Mouse (Mus musculus) layer of hippocampus, adult 6 months (tissue): ENCODE results near the gene Olfr715. TPM values are rescaled to one million over a fixed set of nuclear protein-coding genes. Genes with fewer than 3 reads are reported as not detected.

Source experiments
- long read RNA-seq, 2 experiments: library from polyadenylated mRNA; unstranded; transcript quantifications; one replicate each; pipeline ENCODE4 v2.0.0; 2019 to 2020
- polyA plus RNA-seq: library from polyadenylated mRNA; unstranded; fragments of <200 nt; fragmentation: Nextera tagmentation; gene quantifications from 2 replicates; pipeline ENCODE4 v1.2.3, GENCODE M21; 2021

Gene Olfr715
- polyA plus RNA-seq = not detected in 2 replicates
- long read RNA-seq, experiment 1 = 0 reads
- long read RNA-seq, experiment 2 = 0 reads

DNA sequence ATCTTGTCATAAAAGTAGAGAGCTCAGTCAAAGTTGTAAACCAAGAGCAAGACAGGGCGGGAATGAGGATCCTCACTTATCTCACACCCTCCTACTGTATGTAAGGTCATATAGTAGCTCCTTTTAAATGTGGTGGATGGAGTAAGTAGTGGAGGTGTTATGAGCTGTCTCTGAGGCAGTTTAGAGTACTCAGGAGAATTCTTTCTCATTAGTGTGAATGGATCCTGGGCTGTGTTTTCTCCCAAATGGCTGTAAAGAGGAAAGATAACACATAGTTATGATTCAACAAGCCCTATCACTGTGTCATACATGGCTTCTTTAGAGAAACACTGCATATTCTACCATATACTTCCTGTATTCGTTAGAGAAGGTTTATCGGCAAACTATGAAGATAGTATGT lies at the start of gene Olfr715:
Gene Olfr715, minus strand, starts transcription at position 101 of the 400 bp plus-strand sequence.

DNA sequence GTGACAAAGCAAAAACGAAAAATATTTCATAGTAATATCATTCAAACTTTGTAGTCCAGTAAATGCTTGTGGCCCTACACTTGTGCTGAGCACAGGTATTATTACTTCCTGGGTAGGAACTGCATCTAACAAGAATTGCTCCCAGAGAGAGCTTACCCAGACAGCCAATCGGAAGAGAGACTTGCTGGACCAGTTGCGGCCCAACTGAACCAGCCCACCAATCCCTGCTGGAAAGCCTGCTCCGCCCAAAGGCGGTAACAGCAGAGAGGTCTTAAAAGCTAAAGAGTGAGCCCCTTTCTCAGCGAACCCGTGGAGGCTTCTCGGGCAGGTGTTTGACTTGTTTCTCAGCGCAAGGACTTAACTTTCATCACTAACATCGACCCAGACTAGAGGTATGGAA lies 35.8 kb upstream of the Olfr715 start, which contains the start of gene Nlrp14:
Gene Nlrp14, plus strand, starts transcription at position 301 of the 400 bp plus-strand sequence.

DNA sequence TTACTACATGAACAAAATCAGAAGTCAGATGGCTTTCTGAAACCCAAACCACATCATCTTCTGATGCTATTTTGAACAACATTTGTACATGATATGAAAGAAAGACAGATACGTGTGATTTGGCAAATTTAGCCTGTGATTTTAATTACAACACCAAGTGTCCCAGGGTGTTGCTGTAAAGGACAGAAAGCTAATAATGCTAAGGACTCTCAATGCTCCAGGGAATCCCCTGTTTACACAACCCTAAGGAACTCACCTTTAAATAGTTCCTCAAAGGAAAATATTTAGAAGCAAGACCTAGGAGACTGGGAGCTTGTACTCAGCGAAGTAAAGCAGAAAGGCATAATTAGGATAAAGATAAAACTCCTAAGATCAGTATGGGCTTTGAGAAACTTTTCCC lies 7.1 kb upstream of the Olfr715 start, which contains the start of gene Olfr716:
Gene Olfr716, plus strand, starts transcription at position 301 of the 400 bp plus-strand sequence.

DNA sequence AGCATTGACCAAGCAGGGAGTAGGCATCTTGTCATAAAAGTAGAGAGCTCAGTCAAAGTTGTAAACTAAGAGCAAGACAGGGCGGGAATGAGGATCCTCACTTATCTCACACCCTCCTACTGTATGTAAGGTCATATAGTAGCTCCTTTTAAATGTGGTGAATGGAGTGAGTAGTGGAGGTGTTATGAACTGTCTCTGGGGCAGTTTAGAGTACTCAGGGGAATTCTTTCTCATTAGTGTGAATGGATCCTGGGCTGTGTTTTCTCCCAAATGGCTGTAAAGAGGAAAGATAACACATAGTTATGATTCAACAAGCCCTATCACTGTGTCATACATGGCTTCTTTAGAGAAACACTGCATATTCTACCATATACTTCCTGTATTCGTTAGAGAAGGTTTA lies 20.6 kb downstream of the Olfr715 start, which contains the start of gene Olfr715b:
Gene Olfr715b, minus strand, starts transcription at position 101 of the 400 bp plus-strand sequence.

DNA sequence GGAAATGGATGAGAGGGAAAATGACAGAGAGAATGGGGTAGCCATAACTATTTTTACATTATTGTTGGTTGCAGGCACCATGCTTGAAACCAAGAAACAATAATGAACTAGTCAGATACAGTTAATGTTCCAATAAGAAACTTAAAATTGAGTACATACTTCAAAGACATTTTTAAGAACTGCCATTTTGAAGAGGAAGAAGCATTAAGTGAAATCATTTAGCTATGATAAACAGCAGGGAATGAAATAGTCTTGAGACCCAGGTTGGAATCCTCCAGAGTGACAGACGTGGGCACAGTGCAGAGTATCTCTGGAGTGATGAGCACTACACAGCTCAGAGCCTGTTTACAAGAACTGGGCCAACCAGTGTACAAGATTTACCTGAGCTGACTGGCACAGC lies 38.0 kb downstream of the Olfr715 start, which contains the start of gene Olfr17:
Gene Olfr17, plus strand, starts transcription at position 301 of the 400 bp plus-strand sequence.

Other genes with a start within 250 kb of the Olfr715 start
- gene Olfr706, start 242.9 kb downstream of the Olfr715 start, polyA plus RNA-seq = not detected in 2 replicates
- not detected in 2 replicates for gene Olfr707, start 229.8 kb downstream of the Olfr715 start, polyA plus RNA-seq
- gene Olfr1532-ps1, start 223.1 kb downstream of the Olfr715 start, polyA plus RNA-seq = not detected in 2 replicates
- gene Olfr709-ps1, start 198.9 kb downstream of the Olfr715 start, polyA plus RNA-seq = not detected in 2 replicates
- not detected in 2 replicates for gene Olfr710, start 182.8 kb downstream of the Olfr715 start, polyA plus RNA-seq
- not detected in 2 replicates for gene Olfr6, start 167.1 kb downstream of the Olfr715 start, polyA plus RNA-seq
- not detected in 2 replicates for gene Olfr711, start 155.6 kb downstream of the Olfr715 start, polyA plus RNA-seq
- not detected in 2 replicates for gene Olfr2, start 125.0 kb downstream of the Olfr715 start, polyA plus RNA-seq
- not detected in 2 replicates for gene Olfr713, start 99.9 kb downstream of the Olfr715 start, polyA plus RNA-seq
- not detected in 2 replicates for gene Olfr714, start 60.1 kb downstream of the Olfr715 start, polyA plus RNA-seq
- not detected in 2 replicates for gene Olfr17, start 37.9 kb downstream of the Olfr715 start, polyA plus RNA-seq
- gene Olfr715b, start 20.7 kb downstream of the Olfr715 start, polyA plus RNA-seq = not detected in 2 replicates
- not detected in 2 replicates for gene Olfr716, start 7.2 kb upstream of the Olfr715 start, polyA plus RNA-seq
- not detected in 2 replicates for gene Nlrp14, start 35.9 kb upstream of the Olfr715 start, polyA plus RNA-seq
- gene Rbmxl2, start 78.4 kb upstream of the Olfr715 start, polyA plus RNA-seq = not detected in 2 replicates
- 1.1 and 1.3 TPM in 2 replicates for gene Syt9, start 239.6 kb upstream of the Olfr715 start, polyA plus RNA-seq